Mouse (Mus musculus): ENCODE measurements around the gene Esr1. TPM values are rescaled to one million over a fixed set of nuclear protein-coding genes. Genes with fewer than 3 reads are reported as not detected.
A peak's percentile ranks its signal among the peaks of the same experiment; 100 is the strongest.
"Not testable (repeated sequence)": the region's sequence is repeated elsewhere in the genome, so short reads cannot be mapped to it uniquely, and the experiment has no call there.

Gene Esr1
- polyA plus RNA-seq, 1 experiment from 2014 or later, result 0.34 TPM

DNA sequence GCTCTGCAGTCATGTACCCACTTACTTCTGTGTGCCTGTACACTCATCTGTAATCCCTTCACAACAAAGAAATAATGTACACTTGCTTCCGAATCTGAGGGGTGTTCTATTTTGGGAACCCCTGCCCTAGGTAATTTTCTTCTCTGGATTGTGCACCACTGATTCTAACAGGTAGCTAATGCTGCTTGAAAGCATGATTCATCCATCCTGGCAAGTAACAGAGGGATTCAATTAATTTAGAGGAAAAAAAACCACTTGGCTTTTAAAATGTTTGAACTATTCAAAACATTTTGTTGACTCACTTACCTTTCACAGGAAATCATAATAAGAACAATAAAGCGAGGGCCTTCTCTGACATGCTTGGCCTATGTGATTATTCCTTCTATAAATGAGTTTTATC lies 1.2 kb upstream of the Esr1 start:
- DNase-seq (ENCODE audit: low spot score), result no peak
- Histone ChIP-seq H3K9me3 (ENCODE audit: control insufficient read depth, low read length) (no peaks in the 10 kb centered on the region), H3K27ac (ENCODE audit: low read depth) (no peak overlapping the region), H3K4me2 (ENCODE audit: low read length) (no peak overlapping the region), H3K9ac (ENCODE audit: low read length) (no peak overlapping the region), H3K27me3 (replicated peaks; ENCODE audit: control insufficient read depth, insufficient read depth, low read length) (no peaks in the 10 kb centered on the region), H3K4me1 (replicated peaks; ENCODE audit: control insufficient read depth, insufficient read depth, low read length) (no peaks in the 10 kb centered on the region), H3K4me3 (ENCODE audit: low read depth, low read length) (no peak overlapping the region), H3K36me3 (ENCODE audit: control insufficient read depth, insufficient read depth, low read length) (no peaks in the 10 kb centered on the region)
- WGBS, result 81% methylated on average over 2 of the region's 2 CpGs
- ATAC-seq (replicated peaks; ENCODE audit: low FRiP score, low TSS enrichment, low read depth), result no peak

DNA sequence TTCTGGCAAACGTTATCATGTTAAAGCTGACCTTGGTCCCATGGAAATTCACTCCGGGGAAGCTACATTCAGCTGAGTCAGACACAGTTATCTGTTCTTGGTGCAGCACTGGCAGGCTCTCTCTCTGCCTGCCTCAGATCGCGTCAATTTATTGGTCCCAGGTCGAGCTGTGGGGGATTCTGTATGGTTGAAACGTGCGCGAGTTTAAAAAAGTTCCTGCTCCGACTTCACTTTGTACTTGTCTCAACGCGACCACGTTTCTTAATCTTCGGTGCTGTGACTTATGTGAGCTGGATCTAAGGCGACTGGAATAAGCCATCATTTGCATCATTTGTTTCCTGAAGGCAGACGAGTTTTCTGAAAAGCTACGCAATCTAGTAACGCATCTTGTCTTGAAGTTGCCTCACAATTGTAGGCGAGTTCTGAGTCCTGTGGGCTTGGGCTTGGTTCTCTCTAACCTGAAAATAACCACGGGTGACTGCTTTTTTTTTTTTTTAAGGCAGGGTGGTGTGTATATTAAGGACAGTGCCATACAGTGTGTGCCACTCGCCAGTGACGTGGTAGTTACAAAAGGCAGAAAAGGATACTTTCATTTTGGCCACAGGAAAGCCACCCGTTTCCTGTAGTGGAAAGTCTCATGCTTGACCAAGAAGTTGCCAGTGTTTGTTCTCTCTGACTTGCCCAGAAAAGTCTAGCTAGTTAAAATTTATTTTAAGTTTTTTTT lies 1.1 kb downstream of the Esr1 start:
- Histone ChIP-seq H3K27ac (ENCODE audit: low read depth) (no peak overlapping the region), H3K4me1 (replicated peaks; ENCODE audit: control insufficient read depth, insufficient read depth, low read length) (no peaks in the 10 kb centered on the region), H3K4me3 (ENCODE audit: low read depth, low read length) (0 out of 2 replicates have a peak overlapping the region, but pooled peaks have one; percentile 15), H3K9ac (ENCODE audit: low read length) (no peak overlapping the region), H3K4me2 (ENCODE audit: low read length) (peak overlapping the region; percentile 43), H3K27me3 (replicated peaks; ENCODE audit: control insufficient read depth, insufficient read depth, low read length) (no peaks in the 10 kb centered on the region), H3K9me3 (ENCODE audit: control insufficient read depth, low read length) (no peaks in the 10 kb centered on the region), H3K36me3 (ENCODE audit: control insufficient read depth, insufficient read depth, low read length) (no peaks in the 10 kb centered on the region)
- WGBS, result 55% methylated on average over 22 of the region's 22 CpGs
- no peak for ATAC-seq (replicated peaks; ENCODE audit: low FRiP score, low TSS enrichment, low read depth)
- no peak for DNase-seq (ENCODE audit: low spot score)

DNA sequence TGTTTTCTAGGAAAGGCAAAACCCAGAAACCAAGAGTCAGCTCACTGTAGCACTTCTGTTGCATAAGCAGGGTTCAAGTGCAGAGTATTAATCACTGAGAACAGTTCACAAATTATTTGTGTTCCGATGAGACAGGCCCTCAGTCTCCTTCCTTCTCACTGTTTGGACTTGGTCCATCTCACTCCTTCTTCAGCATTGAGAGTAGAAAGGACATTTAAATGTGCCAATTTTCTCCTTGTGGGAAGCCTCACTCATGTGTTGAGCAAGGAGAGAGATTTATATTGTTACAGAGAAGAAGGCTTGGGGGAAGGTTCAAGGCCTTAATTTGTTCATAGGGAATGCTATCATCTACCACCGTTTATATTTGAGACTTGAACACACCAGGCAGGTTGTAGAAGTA lies 6.6 kb downstream of the Esr1 start:
- no peak overlapping the region for H3K4me2 ChIP-seq (ENCODE audit: low read length)
- no peaks in the 10 kb centered on the region for H3K36me3 ChIP-seq (ENCODE audit: control insufficient read depth, insufficient read depth, low read length)
- H3K27me3 ChIP-seq (replicated peaks; ENCODE audit: control insufficient read depth, insufficient read depth, low read length), result no peaks in the 10 kb centered on the region
- 25% methylated on average over 2 of the region's 2 CpGs for WGBS
- H3K9ac ChIP-seq (ENCODE audit: low read length), result no peak overlapping the region
- ATAC-seq (replicated peaks; ENCODE audit: low FRiP score, low TSS enrichment, low read depth) (no peak), DNase-seq (ENCODE audit: low spot score) (peak; percentile 34)
- H3K4me1 ChIP-seq (replicated peaks; ENCODE audit: control insufficient read depth, insufficient read depth, low read length), result peaks cover 7% of the 10 kb centered on the region; the same call in 1 of the 2 replicates
- H3K4me3 ChIP-seq (ENCODE audit: low read depth, low read length), result no peak overlapping the region
- no peak overlapping the region for H3K27ac ChIP-seq (ENCODE audit: low read depth)
- H3K9me3 ChIP-seq (ENCODE audit: control insufficient read depth, low read length), result no peaks in the 10 kb centered on the region

DNA sequence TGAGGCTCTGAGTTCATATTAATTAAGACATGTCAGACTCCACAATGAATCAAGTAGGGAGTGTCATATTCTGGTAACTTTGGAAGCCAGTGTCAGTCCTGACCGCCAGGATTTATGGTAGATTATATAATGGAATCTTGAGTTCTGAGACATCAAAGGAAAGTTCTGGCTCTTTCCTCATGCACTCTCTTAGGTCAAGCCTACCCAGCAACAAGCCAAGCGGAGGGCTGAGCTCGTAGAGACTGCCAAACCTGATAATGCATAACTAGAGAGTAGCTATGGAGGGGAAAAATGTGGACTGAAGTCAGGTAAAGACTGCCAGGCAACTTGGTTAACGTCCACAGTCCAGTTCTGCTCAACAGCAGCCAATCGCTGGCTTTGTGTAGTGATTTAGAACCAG lies 7.3 kb downstream of the Esr1 start:
- Histone ChIP-seq H3K4me2 (ENCODE audit: low read length) (no peak overlapping the region), H3K9ac (ENCODE audit: low read length) (no peak overlapping the region), H3K27me3 (replicated peaks; ENCODE audit: control insufficient read depth, insufficient read depth, low read length) (no peaks in the 10 kb centered on the region), H3K4me3 (ENCODE audit: low read depth, low read length) (no peak overlapping the region), H3K27ac (ENCODE audit: low read depth) (no peak overlapping the region), H3K36me3 (ENCODE audit: control insufficient read depth, insufficient read depth, low read length) (no peaks in the 10 kb centered on the region), H3K9me3 (ENCODE audit: control insufficient read depth, low read length) (no peaks in the 10 kb centered on the region), H3K4me1 (replicated peaks; ENCODE audit: control insufficient read depth, insufficient read depth, low read length) (peaks cover 7% of the 10 kb centered on the region; the same call in 1 of the 2 replicates)
- DNase-seq (ENCODE audit: low spot score) (peak; percentile 48), ATAC-seq (replicated peaks; ENCODE audit: low FRiP score, low TSS enrichment, low read depth) (no peak; the same call in 1 of the 2 replicates)
- 64% methylated on average over 5 of the region's 5 CpGs for WGBS

DNA sequence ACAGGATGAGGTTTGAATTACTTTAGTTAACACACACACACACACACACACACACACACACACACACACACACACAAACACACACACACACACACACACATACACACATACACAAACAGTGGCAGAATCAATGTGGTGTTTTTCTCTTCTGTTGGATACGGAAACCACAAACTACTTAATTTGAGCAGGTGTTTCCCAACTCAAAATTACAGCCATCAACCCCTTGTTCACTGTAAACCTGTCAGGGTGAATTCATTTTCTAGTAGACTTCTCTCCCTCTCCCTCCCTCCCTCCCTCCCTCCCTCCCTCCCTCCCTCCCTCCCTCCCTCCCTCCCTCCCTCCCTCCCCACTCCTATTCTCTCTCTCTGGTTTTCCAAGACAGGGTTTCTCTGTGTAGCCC lies 8.0 kb downstream of the Esr1 start:
- not testable (repeated sequence) for H3K4me3 ChIP-seq (ENCODE audit: low read depth, low read length); H3K9me3 ChIP-seq (ENCODE audit: control insufficient read depth, low read length); H3K4me2 ChIP-seq (ENCODE audit: low read length); H3K27me3 ChIP-seq (replicated peaks; ENCODE audit: control insufficient read depth, insufficient read depth, low read length); H3K27ac ChIP-seq (ENCODE audit: low read depth); H3K4me1 ChIP-seq (replicated peaks; ENCODE audit: control insufficient read depth, insufficient read depth, low read length); DNase-seq (ENCODE audit: low spot score); ATAC-seq (replicated peaks; ENCODE audit: low FRiP score, low TSS enrichment, low read depth); H3K36me3 ChIP-seq (ENCODE audit: control insufficient read depth, insufficient read depth, low read length); H3K9ac ChIP-seq (ENCODE audit: low read length)
- WGBS, result 71% methylated on average over 1 of the region's 1 CpGs

DNA sequence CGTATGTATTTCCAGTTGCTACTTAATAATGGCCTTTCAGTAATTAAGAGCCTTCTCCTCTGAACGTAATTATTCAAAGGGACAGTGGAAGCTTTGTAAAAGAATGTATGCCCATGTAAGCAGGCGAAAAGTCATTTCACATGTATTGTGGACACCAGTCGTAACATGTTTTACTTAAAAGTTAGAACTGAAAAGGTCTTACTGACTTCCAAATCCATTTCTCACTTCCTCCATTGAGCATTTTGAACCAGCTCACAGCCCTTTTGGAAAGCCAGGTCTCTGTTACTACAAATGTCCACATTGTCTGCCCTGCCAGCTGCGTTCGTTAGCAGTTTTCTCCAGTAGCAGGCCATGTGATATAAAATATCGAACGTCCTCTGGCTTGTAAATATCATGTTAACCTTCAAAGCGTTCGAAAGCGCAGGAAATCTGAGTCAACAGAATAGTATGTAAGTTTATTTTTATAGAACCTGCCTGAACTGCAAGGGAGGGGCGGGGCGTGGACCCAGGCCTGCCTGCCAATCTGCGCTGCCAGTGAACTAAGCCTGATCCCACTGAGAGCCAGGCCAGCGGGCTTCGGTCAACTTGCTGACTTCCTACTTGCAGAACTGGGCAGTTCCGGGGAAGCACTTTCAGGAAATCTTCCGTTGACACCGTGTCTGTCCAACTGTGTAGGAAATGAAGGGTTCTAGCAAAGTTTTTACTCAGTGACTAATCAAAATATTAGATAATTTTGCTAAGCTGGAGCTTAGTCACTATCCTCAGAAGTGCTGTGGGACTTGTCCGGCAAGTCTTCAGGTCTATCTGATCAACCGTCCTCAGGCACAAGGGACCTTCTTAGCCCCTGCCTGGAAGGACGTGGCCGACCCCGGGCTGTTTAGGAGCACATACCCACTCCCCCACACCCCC lies 9.5 kb downstream of the Esr1 start:
- H3K27me3 ChIP-seq (replicated peaks; ENCODE audit: control insufficient read depth, insufficient read depth, low read length), result no peaks in the 10 kb centered on the region
- no peak overlapping the region for H3K4me3 ChIP-seq (ENCODE audit: low read depth, low read length)
- no peak overlapping the region for H3K4me2 ChIP-seq (ENCODE audit: low read length)
- WGBS, result 67% methylated on average over 24 of the region's 24 CpGs
- H3K27ac ChIP-seq (ENCODE audit: low read depth), result no peak overlapping the region
- peak; percentile 58; the same call in 1 of the 2 replicates for ATAC-seq (replicated peaks; ENCODE audit: low FRiP score, low TSS enrichment, low read depth)
- no peaks in the 10 kb centered on the region for H3K9me3 ChIP-seq (ENCODE audit: control insufficient read depth, low read length)
- H3K36me3 ChIP-seq (ENCODE audit: control insufficient read depth, insufficient read depth, low read length), result no peaks in the 10 kb centered on the region
- H3K4me1 ChIP-seq (replicated peaks; ENCODE audit: control insufficient read depth, insufficient read depth, low read length), result peaks cover 7% of the 10 kb centered on the region; the same call in 1 of the 2 replicates
- DNase-seq (ENCODE audit: low spot score), result peak; percentile 57
- no peak overlapping the region for H3K9ac ChIP-seq (ENCODE audit: low read length)

DNA sequence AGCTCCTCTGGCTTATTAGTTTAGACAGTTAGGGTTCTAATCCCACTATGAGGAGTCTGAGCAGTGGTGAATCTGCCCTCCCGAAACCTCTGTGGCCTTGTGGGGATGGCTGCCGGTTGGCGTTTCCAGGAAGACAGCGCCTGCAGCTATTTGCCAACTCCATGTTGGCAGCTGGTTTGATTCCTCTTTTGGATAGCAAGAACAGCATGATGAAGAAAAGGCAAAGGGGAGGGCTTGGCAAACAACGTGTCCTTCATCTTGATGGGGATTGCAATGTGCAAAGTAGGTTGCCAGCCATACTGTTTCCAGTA lies 10.1 kb downstream of the Esr1 start:
- Histone ChIP-seq H3K9me3 (ENCODE audit: control insufficient read depth, low read length) (no peaks in the 10 kb centered on the region), H3K27me3 (replicated peaks; ENCODE audit: control insufficient read depth, insufficient read depth, low read length) (no peaks in the 10 kb centered on the region), H3K4me2 (ENCODE audit: low read length) (no peak overlapping the region), H3K4me3 (ENCODE audit: low read depth, low read length) (no peak overlapping the region), H3K36me3 (ENCODE audit: control insufficient read depth, insufficient read depth, low read length) (no peaks in the 10 kb centered on the region), H3K9ac (ENCODE audit: low read length) (no peak overlapping the region), H3K4me1 (replicated peaks; ENCODE audit: control insufficient read depth, insufficient read depth, low read length) (peaks cover 7% of the 10 kb centered on the region; the same call in 1 of the 2 replicates), H3K27ac (ENCODE audit: low read depth) (no peak overlapping the region)
- ATAC-seq (replicated peaks; ENCODE audit: low FRiP score, low TSS enrichment, low read depth), result 0 out of 2 replicates have a peak, but pooled peaks have one; percentile 36
- no peak for DNase-seq (ENCODE audit: low spot score)
- WGBS, result 93% methylated on average over 5 of the region's 5 CpGs

DNA sequence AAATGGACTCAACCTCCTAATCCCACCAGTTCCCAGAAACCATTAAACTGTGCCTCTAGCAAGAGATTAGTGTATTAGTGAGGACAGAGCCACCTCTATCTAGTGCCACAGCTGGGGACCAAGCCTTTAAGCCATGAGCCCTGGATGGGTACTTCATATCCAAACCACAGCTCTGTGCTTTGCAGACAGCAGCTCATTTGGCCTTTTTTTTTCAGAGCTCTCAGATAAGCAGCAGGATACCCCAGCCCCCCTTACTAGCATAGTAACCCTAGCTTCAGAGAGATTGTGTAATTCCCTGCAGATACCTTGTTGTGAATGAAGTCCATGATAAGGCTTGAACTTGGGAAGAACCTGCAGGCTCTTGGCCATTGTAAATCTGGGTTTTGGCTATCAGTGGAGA lies 11.9 kb downstream of the Esr1 start:
- H3K27me3 ChIP-seq (replicated peaks; ENCODE audit: control insufficient read depth, insufficient read depth, low read length), result no peaks in the 10 kb centered on the region
- H3K9me3 ChIP-seq (ENCODE audit: control insufficient read depth, low read length), result no peaks in the 10 kb centered on the region
- no peak overlapping the region for H3K4me2 ChIP-seq (ENCODE audit: low read length)
- H3K4me3 ChIP-seq (ENCODE audit: low read depth, low read length), result no peak overlapping the region
- H3K36me3 ChIP-seq (ENCODE audit: control insufficient read depth, insufficient read depth, low read length), result no peaks in the 10 kb centered on the region
- no peak for ATAC-seq (replicated peaks; ENCODE audit: low FRiP score, low TSS enrichment, low read depth)
- H3K27ac ChIP-seq (ENCODE audit: low read depth), result no peak overlapping the region
- peaks cover 6% of the 10 kb centered on the region; the same call in 1 of the 2 replicates for H3K4me1 ChIP-seq (replicated peaks; ENCODE audit: control insufficient read depth, insufficient read depth, low read length)
- no peak overlapping the region for H3K9ac ChIP-seq (ENCODE audit: low read length)
- DNase-seq (ENCODE audit: low spot score), result no peak
